Mouse (Mus musculus): Measurements from ENCODE around the gene Csmd2. TPM values are rescaled to one million over a fixed set of nuclear protein-coding genes. Genes with fewer than 3 reads are reported as not detected.

The Csmd2 gene
- polyA plus RNA-seq, 1 experiment from 2014 or later = 0.08 TPM

DNA sequence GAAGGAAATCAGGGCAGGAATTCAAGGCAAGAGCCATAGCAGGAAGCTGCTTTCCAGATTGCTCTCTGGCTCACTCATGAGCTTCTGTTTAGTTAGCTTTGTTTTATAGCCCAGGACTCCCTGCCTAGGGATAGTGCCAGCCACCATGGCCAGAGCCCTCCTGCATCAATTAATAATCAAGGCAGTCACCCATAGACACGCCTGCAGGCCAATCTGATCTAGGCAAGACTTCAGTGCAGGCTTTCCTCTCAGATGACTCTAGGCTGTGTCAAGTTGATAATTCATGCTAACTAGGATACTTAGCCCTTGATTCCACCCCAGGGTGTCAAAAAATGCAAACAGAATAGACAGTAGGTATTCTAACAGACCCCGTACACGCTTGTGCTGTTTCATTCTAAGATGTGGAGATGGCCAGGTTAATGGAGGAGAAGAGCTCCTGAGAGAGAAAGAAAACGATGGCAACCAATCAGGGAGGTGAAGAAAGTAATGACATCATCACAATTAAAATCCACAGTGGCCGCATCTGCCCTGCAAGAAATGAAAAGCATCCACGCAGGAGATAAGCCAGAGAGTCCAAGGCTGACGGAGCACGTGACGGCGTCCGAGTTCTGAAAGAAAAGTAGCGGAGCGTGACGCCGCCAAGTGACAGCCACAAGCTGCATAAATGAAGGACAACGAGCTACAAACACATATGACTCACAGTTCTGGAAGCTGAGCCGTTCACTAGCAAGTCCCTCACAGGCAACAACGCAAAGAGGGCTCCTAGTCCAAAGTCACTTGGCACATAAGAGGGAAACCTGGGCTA is 440.8 kb downstream of the Csmd2 start:
- H3K4me2 ChIP-seq (ENCODE audit: low read depth, severe bottlenecking) = no peak overlapping the region
- ATAC-seq (ENCODE audit: insufficient number of reproducible peaks, low FRiP score, low TSS enrichment, low read depth) (no peak), DNase-seq (ENCODE audit: low spot score) (no peak)
- H3K4me3 ChIP-seq (ENCODE audit: low read depth, low read length) = no peak overlapping the region
- no peaks in the 10 kb centered on the region for H3K27me3 ChIP-seq (ENCODE audit: control insufficient read depth, insufficient read depth, low read length)
- WGBS = 92% methylated on average over 18 of the region's 18 CpGs
- no peak overlapping the region for H3K9ac ChIP-seq (ENCODE audit: low read length)
- no peaks in the 10 kb centered on the region for H3K4me1 ChIP-seq (ENCODE audit: control insufficient read depth, insufficient read depth, low read length)
- H3K27ac ChIP-seq (replicated peaks; ENCODE audit: low read depth, low read length) = no peak overlapping the region
- 0 out of 2 replicates have a peak, but pooled peaks cover 2% of the 10 kb centered on the region for H3K9me3 ChIP-seq (ENCODE audit: control insufficient read depth, low read length)
- no peaks in the 10 kb centered on the region for H3K36me3 ChIP-seq (ENCODE audit: control insufficient read depth, insufficient read depth, low read length)

- H3K9me3 ChIP-seq (ENCODE audit: control insufficient read depth, low read length) = 0 out of 2 replicates have a peak, but pooled peaks cover 2% of the 10 kb centered on the region
- no peaks in the 10 kb centered on the region for H3K36me3 ChIP-seq (ENCODE audit: control insufficient read depth, insufficient read depth, low read length)
- no peaks in the 10 kb centered on the region for H3K27me3 ChIP-seq (ENCODE audit: control insufficient read depth, insufficient read depth, low read length)
- DNase-seq (ENCODE audit: low spot score) (no peak), ATAC-seq (ENCODE audit: insufficient number of reproducible peaks, low FRiP score, low TSS enrichment, low read depth) (no peak)
- no peak overlapping the region for H3K27ac ChIP-seq (replicated peaks; ENCODE audit: low read depth, low read length)
- 91% methylated on average over 8 of the region's 8 CpGs for WGBS
- no peak overlapping the region for H3K9ac ChIP-seq (ENCODE audit: low read length)
- H3K4me1 ChIP-seq (ENCODE audit: control insufficient read depth, insufficient read depth, low read length) = no peaks in the 10 kb centered on the region
- H3K4me3 ChIP-seq (ENCODE audit: low read depth, low read length) = no peak overlapping the region
- no peak overlapping the region for H3K4me2 ChIP-seq (ENCODE audit: low read depth, severe bottlenecking)
Measured at GRCm38 (mm10) chr4:128429591-128429990, 441.9 kb downstream of the Csmd2 start.

- Histone ChIP-seq H3K27ac (replicated peaks; ENCODE audit: low read depth, low read length) (no peak overlapping the region), H3K4me3 (ENCODE audit: low read depth, low read length) (no peak overlapping the region), H3K27me3 (ENCODE audit: control insufficient read depth, insufficient read depth, low read length) (no peaks in the 10 kb centered on the region), H3K4me1 (ENCODE audit: control insufficient read depth, insufficient read depth, low read length) (no peaks in the 10 kb centered on the region), H3K4me2 (ENCODE audit: low read depth, severe bottlenecking) (no peak overlapping the region), H3K9ac (ENCODE audit: low read length) (no peak overlapping the region), H3K36me3 (ENCODE audit: control insufficient read depth, insufficient read depth, low read length) (no peaks in the 10 kb centered on the region), H3K9me3 (ENCODE audit: control insufficient read depth, low read length) (no peaks in the 10 kb centered on the region)
- no peak for ATAC-seq (ENCODE audit: insufficient number of reproducible peaks, low FRiP score, low TSS enrichment, low read depth)
- DNase-seq (ENCODE audit: low spot score) = no peak
- WGBS = 86% methylated on average over 6 of the region's 6 CpGs
Measured at GRCm38 (mm10) chr4:128440550-128440949, 452.9 kb downstream of the Csmd2 start.

- no peaks in the 10 kb centered on the region for H3K27me3 ChIP-seq (ENCODE audit: control insufficient read depth, insufficient read depth, low read length)
- no peak overlapping the region for H3K27ac ChIP-seq (replicated peaks; ENCODE audit: low read depth, low read length)
- no peak overlapping the region for H3K9ac ChIP-seq (ENCODE audit: low read length)
- no peak overlapping the region for H3K4me3 ChIP-seq (ENCODE audit: low read depth, low read length)
- H3K36me3 ChIP-seq (ENCODE audit: control insufficient read depth, insufficient read depth, low read length) = no peaks in the 10 kb centered on the region
- H3K4me1 ChIP-seq (ENCODE audit: control insufficient read depth, insufficient read depth, low read length) = no peaks in the 10 kb centered on the region
- ATAC-seq (ENCODE audit: insufficient number of reproducible peaks, low FRiP score, low TSS enrichment, low read depth) = no peak
- no peak for DNase-seq (ENCODE audit: low spot score)
- no peak overlapping the region for H3K4me2 ChIP-seq (ENCODE audit: low read depth, severe bottlenecking)
- WGBS = 86% methylated on average over 2 of the region's 2 CpGs
- no peaks in the 10 kb centered on the region for H3K9me3 ChIP-seq (ENCODE audit: control insufficient read depth, low read length)
Measured at GRCm38 (mm10) chr4:128441228-128441627, 453.6 kb downstream of the Csmd2 start.

GRCm38 (mm10) chr4:128442791-128443190 is 455.1 kb downstream of the Csmd2 start:
- Histone ChIP-seq H3K9ac (ENCODE audit: low read length) (no peak overlapping the region), H3K9me3 (ENCODE audit: control insufficient read depth, low read length) (no peaks in the 10 kb centered on the region), H3K4me2 (ENCODE audit: low read depth, severe bottlenecking) (no peak overlapping the region), H3K4me3 (ENCODE audit: low read depth, low read length) (no peak overlapping the region), H3K4me1 (ENCODE audit: control insufficient read depth, insufficient read depth, low read length) (no peaks in the 10 kb centered on the region), H3K27ac (replicated peaks; ENCODE audit: low read depth, low read length) (no peak overlapping the region), H3K27me3 (ENCODE audit: control insufficient read depth, insufficient read depth, low read length) (no peaks in the 10 kb centered on the region), H3K36me3 (ENCODE audit: control insufficient read depth, insufficient read depth, low read length) (no peaks in the 10 kb centered on the region)
- WGBS = 87% methylated on average over 8 of the region's 8 CpGs
- DNase-seq (ENCODE audit: low spot score) (no peak), ATAC-seq (ENCODE audit: insufficient number of reproducible peaks, low FRiP score, low TSS enrichment, low read depth) (no peak)

- H3K9me3 ChIP-seq (ENCODE audit: control insufficient read depth, low read length) = no peaks in the 10 kb centered on the region
- WGBS = 69% methylated on average over 15 of the region's 15 CpGs
- H3K36me3 ChIP-seq (ENCODE audit: control insufficient read depth, insufficient read depth, low read length) = no peaks in the 10 kb centered on the region
- H3K9ac ChIP-seq (ENCODE audit: low read length) = no peak overlapping the region
- H3K27ac ChIP-seq (replicated peaks; ENCODE audit: low read depth, low read length) = no peak overlapping the region
- DNase-seq (ENCODE audit: low spot score) (no peak), ATAC-seq (ENCODE audit: insufficient number of reproducible peaks, low FRiP score, low TSS enrichment, low read depth) (no peak)
- no peaks in the 10 kb centered on the region for H3K4me1 ChIP-seq (ENCODE audit: control insufficient read depth, insufficient read depth, low read length)
- H3K27me3 ChIP-seq (ENCODE audit: control insufficient read depth, insufficient read depth, low read length) = no peaks in the 10 kb centered on the region
- no peak overlapping the region for H3K4me2 ChIP-seq (ENCODE audit: low read depth, severe bottlenecking)
- no peak overlapping the region for H3K4me3 ChIP-seq (ENCODE audit: low read depth, low read length)
Measured at GRCm38 (mm10) chr4:128445514-128446260, 458.0 kb downstream of the Csmd2 start.

- no peaks in the 10 kb centered on the region for H3K4me1 ChIP-seq (ENCODE audit: control insufficient read depth, insufficient read depth, low read length)
- no peaks in the 10 kb centered on the region for H3K27me3 ChIP-seq (ENCODE audit: control insufficient read depth, insufficient read depth, low read length)
- H3K27ac ChIP-seq (replicated peaks; ENCODE audit: low read depth, low read length) = no peak overlapping the region
- H3K9ac ChIP-seq (ENCODE audit: low read length) = no peak overlapping the region
- H3K36me3 ChIP-seq (ENCODE audit: control insufficient read depth, insufficient read depth, low read length) = no peaks in the 10 kb centered on the region
- WGBS = 86% methylated on average over 12 of the region's 12 CpGs
- ATAC-seq (ENCODE audit: insufficient number of reproducible peaks, low FRiP score, low TSS enrichment, low read depth) = no peak
- H3K4me2 ChIP-seq (ENCODE audit: low read depth, severe bottlenecking) = no peak overlapping the region
- H3K9me3 ChIP-seq (ENCODE audit: control insufficient read depth, low read length) = no peaks in the 10 kb centered on the region
- H3K4me3 ChIP-seq (ENCODE audit: low read depth, low read length) = no peak overlapping the region
- DNase-seq (ENCODE audit: low spot score) = no peak
Measured at GRCm38 (mm10) chr4:128448831-128449431, 461.3 kb downstream of the Csmd2 start.

DNA sequence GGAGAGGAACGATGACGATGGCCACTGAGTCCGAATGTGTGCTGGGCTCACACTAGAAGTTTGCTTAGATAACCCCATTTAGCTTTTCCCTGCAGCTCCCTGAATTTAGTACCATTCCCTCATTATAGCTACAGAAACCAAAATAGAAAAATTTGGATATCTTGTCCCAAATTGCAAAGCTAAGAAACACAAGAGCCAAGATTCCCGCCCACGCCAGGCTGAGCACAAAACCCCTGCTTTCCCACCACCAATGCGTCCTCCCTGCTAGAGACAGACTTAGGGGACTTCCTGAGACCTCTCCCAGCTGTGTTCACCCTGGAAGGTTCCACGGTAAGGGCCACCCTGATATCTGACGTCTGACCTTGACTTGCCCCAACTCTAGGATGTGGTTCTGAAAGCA is 462.5 kb downstream of the Csmd2 start:
- no peaks in the 10 kb centered on the region for H3K4me1 ChIP-seq (ENCODE audit: control insufficient read depth, insufficient read depth, low read length)
- no peak overlapping the region for H3K9ac ChIP-seq (ENCODE audit: low read length)
- no peak overlapping the region for H3K4me3 ChIP-seq (ENCODE audit: low read depth, low read length)
- no peaks in the 10 kb centered on the region for H3K9me3 ChIP-seq (ENCODE audit: control insufficient read depth, low read length)
- WGBS = 85% methylated on average over 8 of the region's 8 CpGs
- no peaks in the 10 kb centered on the region for H3K36me3 ChIP-seq (ENCODE audit: control insufficient read depth, insufficient read depth, low read length)
- H3K27me3 ChIP-seq (ENCODE audit: control insufficient read depth, insufficient read depth, low read length) = no peaks in the 10 kb centered on the region
- H3K27ac ChIP-seq (replicated peaks; ENCODE audit: low read depth, low read length) = no peak overlapping the region
- DNase-seq (ENCODE audit: low spot score) = no peak
- ATAC-seq (ENCODE audit: insufficient number of reproducible peaks, low FRiP score, low TSS enrichment, low read depth) = no peak
- no peak overlapping the region for H3K4me2 ChIP-seq (ENCODE audit: low read depth, severe bottlenecking)
